Mouse (Mus musculus): Measurements from ENCODE around the gene Zfp467.

DNA sequence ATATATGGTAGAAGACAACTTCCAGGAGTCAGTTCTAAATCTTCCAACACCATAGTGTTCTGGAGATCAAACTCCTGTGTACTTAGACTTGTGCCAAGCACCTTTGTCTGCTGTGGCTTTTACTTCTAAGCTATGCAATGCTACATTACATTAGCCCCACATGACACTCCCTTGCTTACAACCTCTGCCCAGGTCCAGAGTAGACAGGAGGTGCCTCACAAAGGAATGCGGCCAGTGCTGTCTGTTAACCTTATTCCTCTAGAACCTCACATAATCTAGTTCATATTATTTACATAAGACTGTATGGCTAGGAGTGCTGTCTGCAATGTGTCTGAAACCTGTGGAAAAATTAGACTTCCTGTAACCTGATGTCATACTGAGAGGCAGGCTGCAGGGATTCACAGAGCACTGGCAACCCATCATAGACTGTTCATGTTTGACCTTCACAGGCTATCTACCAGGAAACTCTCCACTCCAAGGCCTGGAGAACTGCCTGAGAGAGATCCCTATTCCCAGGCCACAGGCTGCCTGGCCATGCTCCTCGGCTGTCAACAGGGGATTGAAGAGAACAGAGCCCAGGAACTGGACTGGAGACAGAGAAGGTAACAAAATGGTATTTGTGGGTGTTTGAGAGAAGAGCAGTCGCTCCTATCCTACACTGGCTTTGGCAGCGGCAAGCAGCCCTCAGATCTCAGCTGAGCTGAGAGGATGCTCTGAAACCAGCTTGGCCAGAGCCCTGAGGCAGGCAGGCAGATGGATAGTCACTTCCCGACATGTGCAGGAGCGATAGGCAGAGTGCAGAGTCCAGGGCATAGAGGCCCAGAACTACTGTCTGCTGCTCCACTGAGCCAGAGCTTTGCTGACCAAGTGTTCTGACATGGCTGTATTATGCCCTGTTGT, 34.2 kb downstream of the Zfp467 start:
- TF ChIP-seq EP300 (IDR thresholded peaks at IDR 0.05; ENCODE audit: low read depth in 1 of 2, low read length in 2 of 2) (no peak), POLR2AphosphoS2 (IDR thresholded peaks at IDR 0.05; ENCODE audit: low read length) (no peak), TAL1 (IDR thresholded peaks at IDR 0.05; ENCODE audit: low read length) (no peak), POLR2A (IDR thresholded peaks at IDR 0.05; ENCODE audit: control insufficient read depth in 1 of 2, insufficient read depth in 1 of 2, low read depth in 1 of 2, low read length in 2 of 2, poor library complexity in 1 of 2) (no peak), MXI1 (IDR thresholded peaks at IDR 0.05; ENCODE audit: low read depth, low read length) (no peak), HCFC1 (IDR thresholded peaks at IDR 0.05; ENCODE audit: low read depth, low read length) (no peak), CTCF (IDR thresholded peaks at IDR 0.05 in 2 of 3, conservative IDR thresholded peaks at IDR 0.05 in 1 of 3; ENCODE audit: control insufficient read depth in 1 of 3, insufficient read depth in 1 of 3, low read depth in 2 of 3, low read length in 3 of 3, poor library complexity in 1 of 3, severe bottlenecking in 1 of 3) (no peak), NELFE (IDR thresholded peaks at IDR 0.05; ENCODE audit: low read depth, low read length) (no peak), GATA1 (IDR thresholded peaks at IDR 0.05; ENCODE audit: low read depth, low read length) (no peak), SIN3A (IDR thresholded peaks at IDR 0.05; ENCODE audit: low read length) (no peak), CHD2 (IDR thresholded peaks at IDR 0.05; ENCODE audit: low read length) (no peak), MAZ (IDR thresholded peaks at IDR 0.05; ENCODE audit: low read depth, low read length) (no peak), ELF1 (IDR thresholded peaks at IDR 0.05; ENCODE audit: low read depth, low read length) (no peak), NRF1 (IDR thresholded peaks at IDR 0.05; ENCODE audit: insufficient read depth, low read depth, low read length, poor library complexity, severe bottlenecking) (no peak)

Data from MEL (cell line).